Mouse (Mus musculus): ENCODE results near the gene Slx4.

GRCm38 (mm10) chr16:3983146-3983700 is 20.3 kb downstream of the Slx4 start:
- TF ChIP-seq ZC3H11A (IDR thresholded peaks at IDR 0.05; ENCODE audit: low read depth, low read length) (no peak), JUND (IDR thresholded peaks at IDR 0.05; ENCODE audit: low read depth, low read length) (no peak), ZNF384 (IDR thresholded peaks at IDR 0.05; ENCODE audit: low read depth, low read length) (no peak), CTCF (IDR thresholded peaks at IDR 0.05 in 2 of 3, conservative IDR thresholded peaks at IDR 0.05 in 1 of 3; ENCODE audit: control insufficient read depth in 1 of 3, insufficient read depth in 1 of 3, low read depth in 2 of 3, low read length in 3 of 3, poor library complexity in 1 of 3, severe bottlenecking in 1 of 3) (no peak)

Measured in MEL (cell line).